Mouse (Mus musculus): Measurements from ENCODE around the gene Sox12.

Gene Sox12

GRCm38 (mm10) chr2:152406126-152406525 is 8.3 kb upstream of the Sox12 start:
- DNase-seq (ENCODE audit: low read depth, low spot score) = peak; percentile 99

GRCm38 (mm10) chr2:152399122-152399542 is 1.3 kb upstream of the Sox12 start:
- DNase-seq (ENCODE audit: low read depth, low spot score) = peak; percentile 86

DNA sequence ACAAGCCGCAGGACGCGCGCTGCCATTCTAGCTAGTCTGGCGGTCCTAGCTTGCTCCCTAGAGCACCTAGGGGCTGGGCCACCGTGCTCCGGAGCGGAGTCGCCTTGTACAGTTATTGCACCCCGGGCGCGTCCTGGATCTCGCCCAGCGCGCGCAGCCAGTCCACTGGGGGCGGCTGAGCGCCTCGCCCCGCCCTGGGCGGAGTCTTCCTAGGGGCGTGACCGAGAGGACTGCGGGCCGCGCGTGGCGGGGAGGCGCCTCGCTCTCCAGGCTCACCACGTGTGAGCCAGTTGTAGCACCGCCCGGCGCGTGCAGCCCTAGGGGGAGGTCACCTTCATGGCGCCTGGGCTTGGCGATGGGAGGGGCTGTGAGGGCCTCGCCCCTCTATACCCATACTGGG is 828 bp upstream of the Sox12 start:
- peak; percentile 97 for DNase-seq (ENCODE audit: low read depth, low spot score)

DNA sequence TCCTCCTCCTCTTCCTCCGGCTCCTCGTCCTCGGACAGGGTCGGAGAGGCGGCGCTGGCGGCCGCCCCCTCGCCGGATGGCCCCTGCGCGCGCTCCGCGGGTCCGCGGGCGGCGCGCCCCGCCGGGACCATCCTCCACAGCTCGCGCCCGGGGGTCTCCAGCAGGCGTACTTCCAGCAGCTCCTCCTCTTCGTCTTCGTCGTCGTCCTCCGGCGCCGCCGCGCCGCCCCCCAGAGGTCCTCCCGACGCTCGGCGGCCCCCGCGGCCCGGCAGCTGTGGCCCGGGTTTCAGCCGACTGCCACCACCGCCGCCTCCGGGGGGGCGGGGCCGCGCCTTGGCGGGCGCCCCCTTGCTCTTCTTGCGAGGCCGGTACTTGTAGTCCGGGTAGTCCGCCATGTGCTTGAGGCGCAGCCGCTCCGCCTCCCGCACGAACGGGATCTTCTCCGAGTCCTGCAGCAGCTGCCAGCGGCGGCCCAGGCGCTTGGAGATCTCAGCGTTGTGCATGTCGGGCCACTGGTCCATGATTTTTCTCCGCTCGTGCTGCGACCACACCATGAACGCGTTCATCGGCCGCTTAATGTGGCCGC is 766 bp downstream of the Sox12 start:
- peak; percentile 61 for DNase-seq (ENCODE audit: low read depth, low spot score)

GRCm38 (mm10) chr2:152396110-152397003 is 1.5 kb downstream of the Sox12 start:
- peak; percentile 99 for DNase-seq (ENCODE audit: low read depth, low spot score)

GRCm38 (mm10) chr2:152395271-152395920 is 2.5 kb downstream of the Sox12 start:
- DNase-seq (ENCODE audit: low read depth, low spot score) = no peak

DNA sequence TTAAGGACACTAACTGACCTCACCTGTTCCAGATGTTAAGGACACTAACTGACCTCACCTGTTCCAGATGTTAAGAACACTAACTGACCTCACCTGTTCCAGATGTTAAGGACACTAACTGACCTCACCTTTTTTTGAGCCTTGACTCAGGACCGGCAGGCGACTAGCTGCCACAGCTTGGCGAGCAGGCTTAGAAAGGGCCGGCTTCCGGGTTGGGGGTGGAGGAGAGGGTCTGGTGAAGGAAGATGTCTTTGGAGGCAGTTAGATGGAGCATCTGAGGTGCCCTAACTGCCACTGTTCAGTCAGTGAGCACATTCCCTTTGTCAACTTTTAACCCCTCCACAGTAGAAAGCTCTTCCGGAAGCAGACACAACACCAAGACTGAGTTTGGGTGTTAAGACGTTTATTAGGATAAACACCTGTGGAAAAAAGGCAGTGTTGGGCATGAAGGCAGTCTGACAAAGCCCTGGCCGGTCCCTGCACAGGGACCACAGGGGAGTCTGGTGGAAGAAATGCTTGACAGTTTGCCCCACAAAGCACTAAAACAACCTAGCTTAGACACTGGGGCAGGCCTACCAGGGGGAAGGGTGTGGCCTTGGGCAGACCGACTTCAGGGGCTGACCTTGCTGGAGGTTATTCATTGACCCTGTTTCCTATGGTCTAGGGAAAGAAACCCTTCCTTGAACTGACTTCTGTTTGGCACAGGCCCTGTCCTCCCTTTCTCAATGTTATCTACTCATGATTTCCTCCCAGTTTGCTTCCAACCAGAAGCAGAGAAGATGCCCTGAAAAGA is 4.4 kb downstream of the Sox12 start:
- DNase-seq (ENCODE audit: low read depth, low spot score) = peak; percentile 55

DNA sequence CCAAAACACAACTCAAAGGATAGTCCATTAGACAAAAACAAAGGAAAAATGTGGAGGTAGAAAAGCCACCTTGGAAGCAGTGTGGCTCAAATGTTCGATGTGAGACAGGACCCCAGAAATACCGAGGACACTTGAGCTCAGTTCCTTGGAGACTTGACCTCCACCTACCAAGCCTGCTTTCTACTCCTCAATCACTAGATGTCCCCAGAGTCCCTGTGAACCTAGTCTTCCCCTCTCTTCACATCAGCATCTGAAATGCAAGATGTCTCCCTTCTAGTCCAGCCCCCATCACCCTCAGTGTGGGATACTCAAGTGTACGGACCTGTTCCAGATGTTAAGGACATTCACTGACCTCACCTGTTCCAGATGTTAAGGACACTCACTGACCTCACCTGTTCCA is 5.1 kb downstream of the Sox12 start:
- DNase-seq (ENCODE audit: low read depth, low spot score) = peak; percentile 88

DNA sequence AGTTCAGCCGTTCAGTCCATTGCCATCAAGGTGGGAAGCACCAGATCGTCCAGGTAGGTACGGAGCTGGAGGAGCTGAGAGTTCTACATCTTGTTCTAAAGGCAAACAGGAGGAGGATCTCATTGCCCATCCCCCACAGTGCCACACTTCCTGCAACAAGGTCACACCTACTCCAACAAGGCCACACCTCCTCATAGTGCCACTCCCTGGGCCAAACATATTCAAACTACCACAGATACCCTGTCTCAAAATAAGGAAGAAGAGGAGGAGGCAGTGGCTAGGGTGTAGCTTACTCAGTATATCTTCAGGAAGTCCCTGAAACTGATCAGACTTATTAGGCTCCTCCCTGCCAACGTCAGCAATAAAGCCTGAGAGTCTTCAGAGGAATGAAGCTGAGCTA is 13.7 kb downstream of the Sox12 start:
- DNase-seq (ENCODE audit: low read depth, low spot score) = peak; percentile 79

GRCm38 (mm10) chr2:152376345-152376741 is 21.5 kb downstream of the Sox12 start, which contains the start of gene Nrsn2:
Gene Nrsn2 (minus strand): TSS chr2:152376638.
- peak; percentile 45 for DNase-seq (ENCODE audit: low read depth, low spot score)

DNA sequence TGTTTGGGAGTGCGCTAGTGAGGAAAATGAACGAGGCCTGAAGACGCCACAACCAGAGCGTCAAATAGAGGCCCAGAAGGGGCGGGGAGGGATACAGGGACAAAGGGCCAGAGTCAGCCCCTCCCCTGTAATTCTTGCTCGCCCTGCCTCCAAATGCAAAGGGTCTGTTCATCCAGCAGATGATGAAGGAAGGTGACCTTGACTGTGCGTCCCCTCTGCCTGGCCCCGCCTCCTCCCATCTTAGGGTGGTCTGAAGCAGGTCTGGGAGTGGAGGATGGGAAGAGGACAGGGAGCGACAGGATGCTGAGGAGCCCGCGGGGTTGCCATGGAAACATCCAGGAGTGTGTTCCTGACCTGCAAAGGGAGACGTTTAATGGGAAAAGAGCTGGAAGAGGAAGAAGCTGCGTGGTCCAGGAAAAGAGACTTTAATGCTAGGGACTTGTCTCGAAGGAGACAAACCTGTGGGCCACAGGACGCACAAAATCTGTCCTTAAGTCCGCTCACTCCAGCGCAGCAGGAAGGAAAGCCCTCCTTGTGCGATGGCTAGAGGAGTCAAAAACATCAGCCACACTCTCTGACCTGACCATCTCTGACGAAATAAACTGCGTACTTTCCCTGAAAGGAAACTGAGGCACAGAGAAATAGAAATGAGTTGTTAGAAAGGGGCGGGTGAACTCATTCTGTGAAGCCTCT is 22.1 kb downstream of the Sox12 start:
- peak; percentile 96 for DNase-seq (ENCODE audit: low read depth, low spot score)

- no peak for DNase-seq (ENCODE audit: low read depth, low spot score)
Observed at GRCm38 (mm10) chr2:152373547-152373946, 24.3 kb downstream of the Sox12 start.

- no peak for DNase-seq (ENCODE audit: low read depth, low spot score)
Observed at GRCm38 (mm10) chr2:152372661-152373060, 25.2 kb downstream of the Sox12 start.

GRCm38 (mm10) chr2:152372104-152372503 is 25.8 kb downstream of the Sox12 start:
- DNase-seq (ENCODE audit: low read depth, low spot score) = no peak

- DNase-seq (ENCODE audit: low read depth, low spot score) = peak; percentile 91
Observed at GRCm38 (mm10) chr2:152368532-152369140, 29.2 kb downstream of the Sox12 start.

GRCm38 (mm10) chr2:152367917-152368316 is 29.9 kb downstream of the Sox12 start:
- peak; percentile 27 for DNase-seq (ENCODE audit: low read depth, low spot score)

DNA sequence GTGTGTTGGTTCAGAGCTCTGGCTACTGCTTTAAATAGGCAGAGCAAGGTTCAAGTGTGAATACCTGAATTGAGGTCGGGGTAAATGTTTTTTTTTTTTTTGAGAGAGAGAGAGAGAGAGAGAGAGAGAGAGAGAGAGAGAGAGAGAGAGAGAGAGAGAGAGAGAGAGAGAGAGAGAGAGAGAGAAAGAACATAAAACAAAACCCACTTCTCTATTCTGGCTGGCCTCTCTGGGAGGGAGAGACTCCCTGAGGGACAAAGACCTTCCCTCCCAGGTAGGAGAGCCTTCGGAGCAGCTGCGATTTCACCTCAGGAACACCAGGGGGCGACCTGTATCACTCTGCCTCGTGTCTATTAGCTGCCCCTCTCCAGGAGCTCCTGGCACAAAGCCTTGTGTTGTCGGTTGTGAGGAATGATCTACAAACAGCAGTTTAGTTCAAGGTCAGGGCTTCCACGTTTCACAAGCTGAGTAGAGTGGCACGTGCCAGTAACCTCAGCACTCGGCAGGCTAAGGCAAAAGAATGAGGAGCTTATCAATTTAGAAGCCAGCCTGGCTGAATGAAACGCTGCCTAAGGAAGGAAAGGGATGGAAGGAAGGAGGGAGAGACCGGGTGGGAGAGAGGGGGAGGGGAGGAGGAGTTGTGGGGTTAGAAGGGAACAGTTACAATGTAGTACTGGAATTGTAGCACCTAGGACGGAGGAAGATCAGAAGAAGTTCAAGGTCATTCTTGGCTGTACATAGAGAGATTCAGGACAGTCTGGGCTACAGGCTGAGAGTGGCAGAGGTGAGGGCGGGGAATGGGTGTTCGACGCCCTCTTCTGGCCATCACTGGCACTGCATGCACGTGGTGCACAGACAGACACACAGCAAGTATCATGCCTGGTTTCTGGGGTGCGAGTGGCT is 34.4 kb downstream of the Sox12 start:
- peak; percentile 94 for DNase-seq (ENCODE audit: low read depth, low spot score)

- DNase-seq (ENCODE audit: low read depth, low spot score) = no peak
Observed at GRCm38 (mm10) chr2:152361193-152361592, 36.7 kb downstream of the Sox12 start.

- no peak for DNase-seq (ENCODE audit: low read depth, low spot score)
Observed at GRCm38 (mm10) chr2:152360271-152360775, 37.5 kb downstream of the Sox12 start.

All from R1 (cell line).